Mouse (Mus musculus): ENCODE results near the gene Sorbs1.
"Not testable (repeated sequence)": the region's sequence is repeated elsewhere in the genome, so short reads cannot be mapped to it uniquely, and the experiment has no call there.

The Sorbs1 gene

GRCm38 (mm10) chr19:40513632-40514078 is at the start of gene Sorbs1:
Gene Sorbs1 (minus strand): TSS chr19:40513779.
- peak; percentile 95 for DNase-seq (ENCODE audit: low read depth, low spot score)

- not testable (repeated sequence) for DNase-seq (ENCODE audit: low read depth, low spot score)
Observed at GRCm38 (mm10) chr19:40561521-40561920, 47.9 kb upstream of the Sorbs1 start.

GRCm38 (mm10) chr19:40556029-40556428 is 42.5 kb upstream of the Sorbs1 start:
- DNase-seq (ENCODE audit: low read depth, low spot score), result no peak

DNA sequence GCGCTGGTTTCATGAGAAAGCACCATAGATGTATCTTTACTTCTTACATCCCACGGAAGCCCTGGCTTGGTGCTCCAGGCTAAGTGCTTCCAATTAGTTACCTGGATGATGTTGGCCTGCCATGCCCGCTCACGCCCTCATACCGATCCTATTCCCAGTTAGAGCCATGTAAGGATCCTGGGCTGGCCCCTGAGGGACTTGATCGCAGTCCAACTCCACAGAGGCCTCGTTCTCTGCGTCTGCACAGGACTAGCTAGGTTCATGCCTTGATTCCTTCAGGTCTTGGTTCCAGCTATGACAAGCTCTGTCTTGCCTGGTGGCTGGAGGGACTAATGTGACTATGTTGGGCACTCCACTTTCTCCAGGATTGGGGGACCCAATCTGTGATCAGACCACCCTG is 41.6 kb upstream of the Sorbs1 start:
- no peak for DNase-seq (ENCODE audit: low read depth, low spot score)

DNA sequence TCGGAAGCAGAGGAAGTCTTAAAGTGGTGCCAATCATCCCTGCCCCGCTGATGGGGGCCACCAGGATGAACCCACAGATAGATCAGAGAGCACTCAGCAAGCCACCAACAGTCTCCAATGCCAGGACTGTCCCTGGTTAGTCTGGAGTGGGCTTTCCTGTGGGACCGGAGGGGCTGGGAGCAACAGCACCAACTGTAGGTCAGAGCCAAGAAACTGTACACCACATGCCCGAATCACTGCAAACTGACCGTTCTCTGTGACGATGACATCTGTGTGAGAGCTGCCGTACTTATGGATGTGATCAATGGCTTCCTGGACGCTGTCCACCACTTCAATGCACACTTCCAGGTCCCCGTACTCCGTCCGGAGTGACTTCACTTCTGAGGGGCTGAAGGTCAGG is 40.8 kb upstream of the Sorbs1 start:
- DNase-seq (ENCODE audit: low read depth, low spot score), result no peak

DNA sequence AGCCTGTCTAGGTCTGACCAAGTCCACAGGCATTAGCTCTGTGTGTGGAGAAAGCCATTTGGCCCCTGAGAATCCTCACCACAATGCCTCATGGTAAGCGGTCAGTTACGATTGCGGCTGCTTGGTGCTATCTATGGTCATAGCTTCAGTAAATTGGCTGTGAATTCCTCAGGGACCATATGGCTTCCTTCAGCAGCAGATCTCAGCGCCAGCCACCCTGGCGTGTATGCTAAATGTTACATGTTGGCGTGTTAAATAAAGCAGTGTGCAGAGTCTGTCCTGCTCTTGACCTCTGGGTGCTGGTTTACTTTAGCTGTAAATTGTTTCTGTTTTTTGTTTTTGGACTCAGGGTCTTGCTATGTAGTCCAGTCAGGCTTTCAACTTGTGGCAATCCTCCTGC is 40.3 kb upstream of the Sorbs1 start:
- no peak for DNase-seq (ENCODE audit: low read depth, low spot score)

GRCm38 (mm10) chr19:40553014-40553789 is 39.6 kb upstream of the Sorbs1 start:
- no peak for DNase-seq (ENCODE audit: low read depth, low spot score)

DNA sequence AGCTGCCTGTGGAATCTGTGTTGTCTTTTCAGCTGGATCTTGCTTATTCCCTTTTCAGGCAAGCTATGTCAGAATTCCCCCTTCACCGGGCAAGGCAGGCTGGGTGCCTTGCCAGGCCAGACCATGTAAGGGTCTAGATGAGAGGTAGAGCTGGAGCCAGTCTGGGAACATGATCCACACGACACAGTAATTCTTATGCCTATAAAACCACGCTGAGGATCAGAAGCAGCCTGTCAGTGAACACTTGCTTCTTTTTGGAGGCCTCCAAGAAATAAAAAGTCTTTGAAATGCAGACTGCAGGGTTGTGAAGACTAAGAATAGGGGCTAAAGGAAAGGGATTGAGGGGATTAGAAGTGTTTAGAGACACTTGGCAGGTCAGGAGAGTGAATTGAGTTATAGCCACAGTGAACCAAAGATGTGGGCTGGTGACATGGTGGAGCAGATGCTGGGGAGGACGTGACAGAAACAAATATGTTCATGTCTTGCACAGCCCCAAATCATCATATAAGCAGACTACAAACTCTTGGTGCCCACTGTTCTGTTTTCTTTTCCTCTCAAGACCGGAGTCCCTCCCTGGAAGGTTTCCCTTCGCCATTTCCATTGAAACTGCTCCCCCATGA is 36.0 kb upstream of the Sorbs1 start:
- peak; percentile 25 for DNase-seq (ENCODE audit: low read depth, low spot score)

GRCm38 (mm10) chr19:40548796-40549515 is 35.4 kb upstream of the Sorbs1 start:
- no peak for DNase-seq (ENCODE audit: low read depth, low spot score)

DNA sequence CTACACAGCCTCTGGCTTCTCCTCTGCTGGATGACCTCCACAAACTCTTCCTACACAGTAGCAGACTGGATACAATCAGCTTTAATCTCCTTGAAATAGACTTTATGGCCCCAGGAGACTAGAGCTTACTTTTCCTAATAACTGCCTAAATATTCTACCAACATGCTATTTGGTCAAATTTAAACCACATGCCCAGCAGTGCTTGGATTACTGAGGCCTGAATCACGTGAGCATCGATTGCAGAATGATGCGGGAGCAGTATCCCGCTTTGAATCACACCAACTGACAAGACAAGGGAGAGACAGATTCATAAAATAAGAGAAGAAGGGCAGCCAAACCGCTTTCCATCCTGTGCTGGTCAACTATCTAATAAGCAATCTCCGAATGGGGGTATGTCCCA is 34.8 kb upstream of the Sorbs1 start:
- no peak for DNase-seq (ENCODE audit: low read depth, low spot score)

GRCm38 (mm10) chr19:40544856-40545255 is 31.3 kb upstream of the Sorbs1 start:
- peak; percentile 53 for DNase-seq (ENCODE audit: low read depth, low spot score)

DNA sequence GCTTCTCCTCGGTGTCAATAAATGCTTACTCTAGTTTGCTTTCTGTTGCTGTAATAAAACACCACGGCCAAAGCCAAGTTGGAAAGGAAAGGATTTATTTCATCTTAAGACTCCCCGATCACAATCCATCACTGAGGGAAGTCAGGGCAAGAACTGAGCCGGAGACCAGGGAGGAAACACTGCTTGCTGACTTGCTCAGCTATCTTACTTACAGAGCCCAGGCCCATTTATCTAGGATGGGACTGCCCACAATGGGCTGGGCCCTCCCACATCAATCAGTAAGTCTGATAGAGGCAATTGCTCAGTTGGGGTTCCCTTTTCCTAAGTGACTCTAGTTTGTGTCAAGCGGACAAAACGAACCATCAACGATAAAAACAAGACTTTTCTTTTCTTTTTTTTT is 29.2 kb upstream of the Sorbs1 start:
- no peak for DNase-seq (ENCODE audit: low read depth, low spot score)

DNA sequence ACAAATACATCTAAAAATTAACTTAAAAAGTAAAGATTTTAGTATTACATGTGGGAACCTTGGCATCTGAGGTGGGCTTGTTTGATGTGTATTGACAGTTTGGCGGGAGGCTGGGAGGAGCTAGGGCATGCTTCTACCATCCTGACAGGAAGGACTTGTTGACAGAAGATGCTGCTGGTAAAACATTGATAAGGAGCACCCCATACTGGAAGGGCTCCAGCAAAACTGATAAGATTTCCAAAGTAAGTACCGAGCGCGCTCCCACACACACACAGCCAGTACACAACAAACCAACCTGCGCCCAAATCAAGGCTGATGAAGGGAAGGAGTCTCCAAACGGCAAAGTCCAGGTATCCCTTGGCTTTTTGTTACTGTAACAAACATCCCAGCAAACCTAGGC is 22.9 kb upstream of the Sorbs1 start:
- DNase-seq (ENCODE audit: low read depth, low spot score), result no peak

- DNase-seq (ENCODE audit: low read depth, low spot score), result no peak
Observed at GRCm38 (mm10) chr19:40532525-40532924, 18.9 kb upstream of the Sorbs1 start.

DNA sequence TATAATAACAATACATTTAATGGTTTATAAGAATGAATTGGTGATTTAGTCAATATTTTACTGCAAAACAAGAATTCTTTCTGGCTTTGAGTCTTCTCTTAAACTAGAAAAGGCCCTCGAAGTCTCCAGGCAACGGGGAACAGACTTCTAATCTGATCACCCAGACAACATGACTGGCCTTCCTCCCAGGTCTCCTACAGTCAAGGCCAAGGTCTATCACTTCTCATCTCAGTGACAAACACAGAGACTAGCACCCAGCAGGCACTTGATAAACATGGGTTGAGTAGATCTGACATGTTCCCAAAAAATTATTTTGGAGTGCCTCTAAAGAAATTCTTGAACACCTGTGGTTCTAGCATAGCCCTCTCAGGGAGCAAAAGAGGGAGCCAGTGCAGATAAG is 16.7 kb upstream of the Sorbs1 start:
- no peak for DNase-seq (ENCODE audit: low read depth, low spot score)

GRCm38 (mm10) chr19:40528254-40528653 is 14.7 kb upstream of the Sorbs1 start:
- no peak for DNase-seq (ENCODE audit: low read depth, low spot score)

GRCm38 (mm10) chr19:40526367-40527014 is 12.9 kb upstream of the Sorbs1 start:
- DNase-seq (ENCODE audit: low read depth, low spot score), result no peak

DNA sequence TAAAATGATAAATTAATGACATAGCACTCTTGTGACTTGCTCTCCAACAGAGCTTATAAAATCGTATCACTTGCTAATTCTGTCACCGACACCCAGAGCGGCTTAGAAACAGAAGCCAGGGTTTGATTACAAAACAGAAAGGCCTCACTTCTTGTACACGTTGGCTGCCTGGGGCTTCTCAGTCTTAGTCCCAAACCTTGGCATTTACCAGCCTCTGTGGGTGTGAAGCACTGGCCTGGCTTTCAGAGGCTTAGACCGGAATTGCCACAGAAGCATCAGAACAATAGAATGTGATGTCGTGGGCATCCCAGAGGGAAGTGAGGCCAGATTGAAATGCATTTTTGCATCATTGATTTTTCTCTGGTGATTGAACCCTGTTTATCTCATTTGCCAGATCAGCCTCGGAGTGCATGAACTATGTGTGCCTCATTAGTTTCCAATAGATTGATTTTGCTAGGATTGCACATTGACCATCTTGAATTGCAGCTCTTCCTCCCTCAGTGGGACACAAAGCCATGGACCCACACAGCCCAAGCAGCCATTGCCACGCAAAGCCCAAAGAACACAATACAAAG is 9.9 kb upstream of the Sorbs1 start:
- DNase-seq (ENCODE audit: low read depth, low spot score), result no peak

GRCm38 (mm10) chr19:40520403-40520802 is 6.8 kb upstream of the Sorbs1 start:
- DNase-seq (ENCODE audit: low read depth, low spot score), result no peak

DNA sequence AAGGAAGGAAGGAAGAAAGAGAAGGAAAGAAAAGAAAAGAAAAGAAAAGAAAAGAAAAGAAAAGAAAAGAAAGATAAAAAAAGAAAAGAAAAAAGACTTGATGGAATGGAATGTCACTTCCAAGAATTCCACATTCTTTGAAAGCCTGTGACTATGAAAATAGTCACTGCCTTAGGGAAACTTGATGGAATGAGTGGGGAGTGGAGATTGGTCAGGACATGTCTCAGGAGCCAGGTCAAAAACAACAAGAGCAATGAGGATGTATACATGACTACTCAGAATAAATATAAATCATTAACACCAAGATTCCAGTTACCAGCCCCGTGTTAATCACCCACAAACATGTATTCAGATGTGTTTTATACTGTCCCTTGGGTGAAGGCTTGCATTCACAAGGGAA is 5.1 kb upstream of the Sorbs1 start:
- DNase-seq (ENCODE audit: low read depth, low spot score), result no peak

DNA sequence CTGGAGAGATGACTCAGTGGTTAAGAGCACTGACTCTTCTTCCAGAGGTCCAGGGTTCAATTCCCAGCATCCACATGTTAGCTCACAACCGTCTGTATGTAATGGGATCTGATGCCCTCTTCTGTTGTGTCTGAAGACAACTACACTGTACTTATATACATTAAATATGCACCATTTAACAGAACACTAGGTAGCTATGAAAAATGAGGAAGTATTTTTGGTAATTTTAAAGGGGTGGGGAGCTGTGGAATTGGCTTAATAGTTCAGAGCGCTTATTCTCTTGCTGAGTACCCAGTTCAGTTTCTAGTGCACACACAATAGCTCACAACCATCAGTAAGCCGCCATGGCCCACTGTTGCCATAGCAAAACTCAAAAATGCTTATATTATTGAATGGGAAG is 2.0 kb upstream of the Sorbs1 start:
- DNase-seq (ENCODE audit: low read depth, low spot score), result no peak

DNA sequence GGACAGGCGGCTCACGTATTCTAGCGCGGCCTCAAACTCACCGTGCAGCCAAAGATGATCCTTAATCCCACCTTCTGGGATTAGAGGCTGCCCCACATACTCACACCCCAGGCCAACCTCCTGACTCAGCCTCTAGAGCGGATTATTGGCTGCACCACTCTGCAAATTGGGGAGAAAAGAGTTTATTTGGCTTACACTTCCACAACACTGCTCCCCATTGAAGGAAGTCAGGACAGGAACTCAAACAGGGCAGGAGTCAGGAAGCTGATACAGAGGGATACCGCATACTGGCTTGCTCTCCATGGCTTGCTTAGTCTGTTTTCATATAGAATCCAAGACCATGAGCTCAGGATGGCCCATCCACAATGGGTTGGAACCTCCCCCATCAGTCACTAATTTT is 797 bp upstream of the Sorbs1 start:
- DNase-seq (ENCODE audit: low read depth, low spot score), result no peak
